Mouse (Mus musculus): ENCODE measurements at regions not wholly inside any gene's neighbourhood (a gene's known extent, or its start where the extent isn't known, plus 50 kb on each side); places are given as distances from the start of the nearest gene placed in this dataset.

DNA sequence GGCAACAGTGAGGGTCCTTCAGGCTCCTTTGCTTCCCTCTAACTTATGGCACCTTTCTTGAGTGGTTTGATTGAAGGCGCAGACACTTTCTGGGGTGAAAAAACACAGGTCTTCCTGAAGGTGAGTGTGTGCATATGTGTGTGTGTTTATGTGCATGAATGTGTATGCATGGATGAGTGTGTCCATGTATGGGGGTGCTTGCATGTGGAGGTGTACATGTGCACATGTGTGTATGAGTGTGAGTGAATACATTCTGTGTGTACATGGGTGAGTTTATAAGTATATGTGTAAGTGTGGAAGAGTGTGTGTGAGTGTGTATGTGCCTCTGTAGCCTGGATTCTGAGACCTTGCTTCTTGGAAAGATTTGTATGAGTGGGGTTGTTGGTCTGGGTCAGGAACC is 167.5 kb upstream of the Ubash3b start:
- no peak for ATAC-seq
- no peak overlapping the region for H3K4me3 ChIP-seq (ENCODE audit: low read depth, low read length)
- no peak overlapping the region for H3K9ac ChIP-seq (replicated peaks)
- TF ChIP-seq EP300 (IDR thresholded peaks at IDR 0.05; ENCODE audit: low read depth) (no peak), CTCF (IDR thresholded peaks at IDR 0.05; ENCODE audit: low read depth) (no peak)
- no peaks in the 10 kb centered on the region for H3K4me1 ChIP-seq (ENCODE audit: insufficient read depth)
- H3K27ac ChIP-seq (ENCODE audit: low read depth), result no peak overlapping the region
- H3K9me3 ChIP-seq (ENCODE audit: low read length), result no peaks in the 10 kb centered on the region
- H3K27me3 ChIP-seq (ENCODE audit: insufficient read depth, low read length), result 0 out of 2 replicates have a peak, but pooled peaks cover 6% of the 10 kb centered on the region
- no peak overlapping the region for H3K4me2 ChIP-seq (ENCODE audit: low read depth, low read length)
- DNase-seq, result no peak
- no peaks in the 10 kb centered on the region for H3K36me3 ChIP-seq (replicated peaks; ENCODE audit: insufficient read depth, low read length)
- WGBS (ENCODE audit: insufficient replicate concordance), result 77% methylated on average over 1 of the region's 1 CpGs

DNA sequence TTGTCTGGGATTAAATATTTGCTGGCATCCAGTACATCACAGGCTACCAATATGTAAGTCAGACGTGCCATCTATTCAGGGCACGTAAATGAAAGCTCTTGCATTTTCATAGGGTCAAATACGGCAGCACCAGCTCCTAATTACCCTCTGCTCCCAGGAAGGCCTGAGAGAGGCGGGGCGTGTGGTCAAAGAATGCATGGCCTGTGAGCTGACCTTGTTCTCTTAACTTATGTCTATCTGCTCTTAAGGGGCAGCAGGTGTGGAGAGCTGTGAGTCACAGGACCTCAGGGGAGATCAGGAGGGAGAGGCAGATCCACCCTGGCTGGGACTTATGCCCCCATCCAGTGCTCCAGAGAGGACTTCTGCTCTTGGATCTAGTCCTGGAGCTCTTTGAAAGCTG is 167.0 kb upstream of the Ubash3b start:
- 57% methylated on average over 5 of the region's 5 CpGs for WGBS (ENCODE audit: insufficient replicate concordance)
- DNase-seq (no peak), ATAC-seq (no peak)
- no peaks in the 10 kb centered on the region for H3K36me3 ChIP-seq (replicated peaks; ENCODE audit: insufficient read depth, low read length)
- H3K27ac ChIP-seq (ENCODE audit: low read depth), result no peak overlapping the region
- no peak overlapping the region for H3K4me3 ChIP-seq (ENCODE audit: low read depth, low read length)
- 0 out of 2 replicates have a peak, but pooled peaks cover 6% of the 10 kb centered on the region for H3K27me3 ChIP-seq (ENCODE audit: insufficient read depth, low read length)
- no peaks in the 10 kb centered on the region for H3K4me1 ChIP-seq (ENCODE audit: insufficient read depth)
- no peak overlapping the region for H3K4me2 ChIP-seq (ENCODE audit: low read depth, low read length)
- H3K9me3 ChIP-seq (ENCODE audit: low read length), result no peaks in the 10 kb centered on the region
- H3K9ac ChIP-seq (replicated peaks), result no peak overlapping the region
- no peak for TF ChIP-seq CTCF (IDR thresholded peaks at IDR 0.05; ENCODE audit: low read depth)
- no peak for TF ChIP-seq EP300 (IDR thresholded peaks at IDR 0.05; ENCODE audit: low read depth)

DNA sequence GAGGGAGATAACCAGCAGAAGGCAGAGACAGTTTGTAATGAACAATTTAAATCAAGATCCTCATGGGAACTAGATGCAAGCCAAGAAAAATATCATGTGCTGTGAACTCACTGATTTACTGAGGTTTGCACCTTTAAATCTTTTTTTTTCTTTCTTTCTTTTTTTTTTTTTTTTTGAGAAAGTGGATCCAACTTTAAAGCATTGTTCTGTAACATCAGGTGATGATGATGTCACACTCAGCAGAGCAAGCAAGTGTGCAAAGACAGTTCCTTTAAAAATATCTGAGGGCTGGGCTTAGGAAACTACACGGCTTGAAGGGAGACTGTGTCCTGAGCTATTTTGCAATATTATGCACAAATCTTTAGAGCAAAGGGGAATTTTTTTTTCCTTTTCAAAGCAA is 166.6 kb upstream of the Ubash3b start:
- no peak for ATAC-seq
- Histone ChIP-seq H3K4me1 (ENCODE audit: insufficient read depth) (no peaks in the 10 kb centered on the region), H3K4me2 (ENCODE audit: low read depth, low read length) (no peak overlapping the region), H3K36me3 (replicated peaks; ENCODE audit: insufficient read depth, low read length) (no peaks in the 10 kb centered on the region), H3K27ac (ENCODE audit: low read depth) (no peak overlapping the region), H3K9me3 (ENCODE audit: low read length) (no peaks in the 10 kb centered on the region), H3K9ac (replicated peaks) (no peak overlapping the region), H3K4me3 (ENCODE audit: low read depth, low read length) (no peak overlapping the region), H3K27me3 (ENCODE audit: insufficient read depth, low read length) (0 out of 2 replicates have a peak, but pooled peaks cover 6% of the 10 kb centered on the region)
- DNase-seq, result no peak
- 15% methylated on average over 1 of the region's 1 CpGs for WGBS (ENCODE audit: insufficient replicate concordance)
- TF ChIP-seq EP300 (IDR thresholded peaks at IDR 0.05; ENCODE audit: low read depth) (no peak), CTCF (IDR thresholded peaks at IDR 0.05; ENCODE audit: low read depth) (no peak)

DNA sequence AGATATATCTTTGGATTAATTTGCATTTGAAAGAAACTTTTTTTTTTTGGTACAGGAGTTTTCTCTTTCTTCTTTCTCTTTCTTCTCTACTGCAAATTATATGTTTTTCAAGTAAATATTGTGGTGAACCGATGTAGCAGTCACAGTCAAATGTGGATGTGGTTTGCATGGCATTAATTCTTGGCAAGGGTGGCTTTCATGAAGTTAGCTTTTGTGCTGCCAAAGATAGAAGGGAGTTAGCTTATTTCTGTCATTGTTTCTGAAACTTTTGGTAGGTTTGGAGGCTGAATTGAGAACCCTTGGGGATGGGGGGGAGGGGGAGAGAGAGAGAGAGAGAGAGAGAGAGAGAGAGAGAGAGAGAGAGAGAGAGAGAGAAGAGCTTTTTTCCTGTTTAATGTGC is 166.1 kb upstream of the Ubash3b start:
- Histone ChIP-seq H3K9me3 (ENCODE audit: low read length) (no peaks in the 10 kb centered on the region), H3K4me2 (ENCODE audit: low read depth, low read length) (no peak overlapping the region), H3K4me1 (ENCODE audit: insufficient read depth) (no peaks in the 10 kb centered on the region), H3K4me3 (ENCODE audit: low read depth, low read length) (no peak overlapping the region), H3K36me3 (replicated peaks; ENCODE audit: insufficient read depth, low read length) (no peaks in the 10 kb centered on the region), H3K27ac (ENCODE audit: low read depth) (no peak overlapping the region), H3K9ac (replicated peaks) (no peak overlapping the region), H3K27me3 (ENCODE audit: insufficient read depth, low read length) (0 out of 2 replicates have a peak, but pooled peaks cover 6% of the 10 kb centered on the region)
- no peak for TF ChIP-seq EP300 (IDR thresholded peaks at IDR 0.05; ENCODE audit: low read depth)
- no peak for TF ChIP-seq CTCF (IDR thresholded peaks at IDR 0.05; ENCODE audit: low read depth)
- DNase-seq (no peak), ATAC-seq (no peak)
- 72% methylated on average over 1 of the region's 1 CpGs for WGBS (ENCODE audit: insufficient replicate concordance)

DNA sequence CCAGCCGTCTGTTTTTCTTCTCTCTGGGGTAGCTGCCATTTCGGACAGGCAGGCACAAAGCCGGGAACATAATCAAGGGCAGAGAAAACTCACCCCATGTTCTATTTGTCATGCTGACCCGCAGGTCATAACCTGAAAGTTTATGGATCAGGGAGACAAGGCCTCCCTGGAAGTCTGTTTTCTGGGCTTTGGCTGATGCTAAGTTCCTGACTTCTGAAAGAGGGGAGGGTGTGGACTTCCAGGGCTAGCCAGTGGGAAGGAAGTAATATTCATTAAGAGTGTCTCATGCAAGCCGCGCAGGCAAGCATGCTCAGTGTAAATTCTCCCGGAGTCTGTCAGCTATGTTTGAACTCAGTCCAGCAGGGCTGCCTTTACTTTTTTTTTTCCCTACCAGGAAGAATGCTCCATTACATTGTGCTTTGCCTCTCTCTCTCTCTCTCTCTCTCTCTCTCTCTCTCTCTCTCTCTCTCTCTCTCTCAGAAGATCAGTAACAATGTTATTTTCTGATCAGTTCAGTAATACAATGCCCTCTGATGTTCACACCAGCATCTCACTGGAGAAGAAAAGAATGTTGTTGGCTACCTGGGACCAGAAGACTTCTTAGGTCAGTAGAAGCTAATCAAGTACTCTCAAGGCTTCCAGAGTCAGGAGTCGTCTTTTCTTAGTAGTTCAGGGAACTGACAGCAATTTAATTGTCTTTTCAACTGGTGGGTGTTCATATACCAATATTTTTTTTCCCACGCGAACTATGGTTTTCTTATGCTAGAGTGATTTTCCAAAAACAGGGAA is 165.5 kb upstream of the Ubash3b start:
- WGBS (ENCODE audit: insufficient replicate concordance), result 41% methylated on average over 10 of the region's 10 CpGs
- Histone ChIP-seq H3K36me3 (replicated peaks; ENCODE audit: insufficient read depth, low read length) (no peaks in the 10 kb centered on the region), H3K4me3 (ENCODE audit: low read depth, low read length) (no peak overlapping the region), H3K27me3 (ENCODE audit: insufficient read depth, low read length) (0 out of 2 replicates have a peak, but pooled peaks cover 6% of the 10 kb centered on the region), H3K9ac (replicated peaks) (no peak overlapping the region), H3K4me2 (ENCODE audit: low read depth, low read length) (no peak overlapping the region), H3K9me3 (ENCODE audit: low read length) (no peaks in the 10 kb centered on the region), H3K4me1 (ENCODE audit: insufficient read depth) (no peaks in the 10 kb centered on the region), H3K27ac (ENCODE audit: low read depth) (no peak overlapping the region)
- DNase-seq, result no peak
- TF ChIP-seq EP300 (IDR thresholded peaks at IDR 0.05; ENCODE audit: low read depth) (no peak), CTCF (IDR thresholded peaks at IDR 0.05; ENCODE audit: low read depth) (no peak)
- ATAC-seq, result no peak

DNA sequence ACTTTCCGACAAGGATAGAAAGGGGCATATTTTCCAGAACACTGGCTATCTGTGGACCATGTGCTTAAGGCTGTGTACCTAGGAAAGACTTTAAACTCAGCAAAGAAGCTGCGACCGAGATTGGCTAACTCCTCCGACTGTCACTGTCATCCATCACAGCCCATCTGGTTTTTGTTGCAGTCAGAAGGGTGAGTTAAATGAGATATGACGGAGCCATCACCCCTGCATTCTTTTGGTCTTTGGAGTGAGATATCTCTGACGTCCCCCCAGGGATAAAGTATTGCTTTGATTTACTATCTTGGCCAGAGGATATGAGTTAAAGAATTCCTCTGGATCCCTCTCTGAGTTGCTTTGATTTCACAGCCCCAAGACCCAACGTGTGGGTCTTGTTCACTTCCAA is 160.0 kb upstream of the Ubash3b start:
- H3K4me1 ChIP-seq (ENCODE audit: insufficient read depth), result no peaks in the 10 kb centered on the region
- 71% methylated on average over 7 of the region's 7 CpGs for WGBS (ENCODE audit: insufficient replicate concordance)
- ATAC-seq (no peak), DNase-seq (no peak)
- H3K4me3 ChIP-seq (ENCODE audit: low read depth, low read length), result no peak overlapping the region
- no peak overlapping the region for H3K27ac ChIP-seq (ENCODE audit: low read depth)
- peaks cover 8% of the 10 kb centered on the region; the same call in 1 of the 2 replicates for H3K27me3 ChIP-seq (ENCODE audit: insufficient read depth, low read length)
- TF ChIP-seq EP300 (IDR thresholded peaks at IDR 0.05; ENCODE audit: low read depth) (no peak), CTCF (IDR thresholded peaks at IDR 0.05; ENCODE audit: low read depth) (no peak)
- no peaks in the 10 kb centered on the region for H3K36me3 ChIP-seq (replicated peaks; ENCODE audit: insufficient read depth, low read length)
- no peak overlapping the region for H3K4me2 ChIP-seq (ENCODE audit: low read depth, low read length)
- H3K9me3 ChIP-seq (ENCODE audit: low read length), result peaks cover 5% of the 10 kb centered on the region; the same call in 1 of the 2 replicates
- H3K9ac ChIP-seq (replicated peaks), result no peak overlapping the region
